Mouse (Mus musculus): Measurements from ENCODE around the gene Mybbp1a. TPM values are rescaled to one million over a fixed set of nuclear protein-coding genes. Genes with fewer than 3 reads are reported as not detected.
"Not testable (repeated sequence)": the region's sequence is repeated elsewhere in the genome, so short reads cannot be mapped to it uniquely, and the experiment has no call there.

Gene Mybbp1a
- polyA plus RNA-seq, 1 experiment from 2014 or later = 144 TPM

DNA sequence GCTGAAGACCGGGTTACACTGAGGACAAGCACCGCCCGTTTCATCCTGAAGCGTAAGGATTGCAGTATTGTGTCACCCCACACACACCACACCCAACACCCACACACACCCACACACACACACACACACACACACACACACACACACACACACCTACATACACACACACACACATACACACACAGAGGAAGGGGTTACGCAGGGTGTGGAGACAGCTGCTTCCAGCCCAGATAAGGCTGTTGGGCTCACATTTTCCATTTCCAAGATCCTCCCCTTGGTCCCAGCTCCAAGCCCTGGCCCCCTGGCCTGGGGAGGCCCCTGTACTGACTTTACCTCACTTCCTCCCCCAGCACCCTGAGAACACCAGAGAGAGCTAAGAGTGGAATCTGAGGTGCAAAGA is 24.5 kb upstream of the Mybbp1a start:
- no peak overlapping the region for H3K4me3 ChIP-seq (replicated peaks)
- H3K36me3 ChIP-seq = no peaks in the 10 kb centered on the region
- no peak overlapping the region for H3K27ac ChIP-seq
- no peaks in the 10 kb centered on the region for H3K9me3 ChIP-seq
- no peak overlapping the region for H3K9ac ChIP-seq
- ATAC-seq (ENCODE audit: insufficient read depth, low FRiP score, low read depth) = no peak; the same call in 1 of the 2 replicates
- H3K27me3 ChIP-seq (replicated peaks) = no peaks in the 10 kb centered on the region
- peaks cover 6% of the 10 kb centered on the region; the same call in 1 of the 2 replicates for H3K4me1 ChIP-seq
- WGBS = 76% methylated on average over 5 of the region's 5 CpGs
- no peak overlapping the region for H3K4me2 ChIP-seq

DNA sequence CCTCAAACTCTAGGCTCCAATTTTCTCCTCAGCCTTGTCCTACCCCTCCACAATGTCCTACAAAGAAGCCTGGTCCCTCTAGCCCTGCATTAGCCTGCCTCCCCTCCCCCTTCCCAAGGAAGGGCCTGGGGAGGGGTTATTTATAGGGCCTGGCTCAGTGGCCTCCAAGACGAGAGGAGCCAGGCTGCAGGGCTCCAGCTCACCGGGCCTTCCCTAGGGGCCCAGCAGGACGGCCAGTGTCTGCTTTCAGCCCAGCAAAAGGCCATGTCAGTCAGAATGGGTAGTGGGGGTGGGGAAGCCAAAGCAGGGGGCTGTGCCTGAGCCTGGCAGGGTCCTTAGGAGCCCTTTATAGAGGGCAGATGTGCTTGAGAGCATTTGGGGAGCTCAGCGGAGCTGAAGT is 23.8 kb upstream of the Mybbp1a start:
- 38% methylated on average over 4 of the region's 4 CpGs for WGBS
- Histone ChIP-seq H3K4me1 (0 out of 2 replicates have a peak, but pooled peaks cover 3% of the 10 kb centered on the region), H3K4me3 (replicated peaks) (no peak overlapping the region), H3K27me3 (replicated peaks) (no peaks in the 10 kb centered on the region), H3K4me2 (no peak overlapping the region), H3K9ac (no peak overlapping the region), H3K36me3 (no peaks in the 10 kb centered on the region), H3K27ac (no peak overlapping the region), H3K9me3 (no peaks in the 10 kb centered on the region)
- ATAC-seq (ENCODE audit: insufficient read depth, low FRiP score, low read depth) = no peak

GRCm38 (mm10) chr11:72418227-72418626 is 22.9 kb upstream of the Mybbp1a start:
- no peak overlapping the region for H3K4me2 ChIP-seq
- no peak overlapping the region for H3K27ac ChIP-seq
- H3K9me3 ChIP-seq = no peaks in the 10 kb centered on the region
- 52% methylated on average over 8 of the region's 8 CpGs for WGBS
- no peak for ATAC-seq (ENCODE audit: insufficient read depth, low FRiP score, low read depth)
- H3K9ac ChIP-seq = no peak overlapping the region
- H3K4me3 ChIP-seq (replicated peaks) = no peak overlapping the region
- H3K36me3 ChIP-seq = no peaks in the 10 kb centered on the region
- H3K4me1 ChIP-seq = 0 out of 2 replicates have a peak, but pooled peaks cover 3% of the 10 kb centered on the region
- no peaks in the 10 kb centered on the region for H3K27me3 ChIP-seq (replicated peaks)

DNA sequence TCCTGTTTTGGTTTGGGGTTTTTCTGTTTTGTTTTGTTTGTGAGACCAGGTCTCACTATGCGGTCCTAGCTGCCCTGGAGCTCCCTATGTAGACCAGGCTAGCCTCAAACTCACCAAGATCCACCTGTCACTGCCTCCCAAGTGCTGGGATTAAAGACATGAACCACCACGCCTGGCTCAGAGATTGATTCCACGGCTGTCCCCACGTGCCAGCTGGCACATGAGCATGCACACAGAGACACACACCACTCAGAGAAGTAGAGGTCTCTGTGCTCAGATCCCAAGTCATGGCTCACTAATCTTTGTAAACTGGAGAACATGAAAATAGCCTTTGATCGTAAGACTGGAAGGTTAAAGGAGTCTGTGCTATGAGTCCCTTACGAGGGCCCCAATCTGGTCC is 22.1 kb upstream of the Mybbp1a start:
- H3K4me3 ChIP-seq (replicated peaks) = no peak overlapping the region
- no peak overlapping the region for H3K27ac ChIP-seq
- no peaks in the 10 kb centered on the region for H3K36me3 ChIP-seq
- no peaks in the 10 kb centered on the region for H3K9me3 ChIP-seq
- H3K4me2 ChIP-seq = no peak overlapping the region
- H3K4me1 ChIP-seq = 0 out of 2 replicates have a peak, but pooled peaks cover 3% of the 10 kb centered on the region
- WGBS = 86% methylated on average over 6 of the region's 6 CpGs
- no peaks in the 10 kb centered on the region for H3K27me3 ChIP-seq (replicated peaks)
- no peak overlapping the region for H3K9ac ChIP-seq
- no peak for ATAC-seq (ENCODE audit: insufficient read depth, low FRiP score, low read depth)

- H3K4me3 ChIP-seq (replicated peaks) = no peak overlapping the region
- WGBS = 80% methylated on average over 6 of the region's 6 CpGs
- no peaks in the 10 kb centered on the region for H3K36me3 ChIP-seq
- no peaks in the 10 kb centered on the region for H3K27me3 ChIP-seq (replicated peaks)
- no peak for ATAC-seq (ENCODE audit: insufficient read depth, low FRiP score, low read depth)
- H3K27ac ChIP-seq = no peak overlapping the region
- 0 out of 2 replicates have a peak, but pooled peaks cover 3% of the 10 kb centered on the region for H3K4me1 ChIP-seq
- H3K9ac ChIP-seq = no peak overlapping the region
- H3K9me3 ChIP-seq = no peaks in the 10 kb centered on the region
- H3K4me2 ChIP-seq = no peak overlapping the region
Measured at GRCm38 (mm10) chr11:72420460-72421122, 20.6 kb upstream of the Mybbp1a start.

- no peak overlapping the region for H3K9ac ChIP-seq
- no peaks in the 10 kb centered on the region for H3K36me3 ChIP-seq
- H3K27me3 ChIP-seq (replicated peaks) = no peaks in the 10 kb centered on the region
- no peak overlapping the region for H3K4me2 ChIP-seq
- 0 out of 2 replicates have a peak, but pooled peaks cover 3% of the 10 kb centered on the region for H3K4me1 ChIP-seq
- no peaks in the 10 kb centered on the region for H3K9me3 ChIP-seq
- no peak for ATAC-seq (ENCODE audit: insufficient read depth, low FRiP score, low read depth)
- no peak overlapping the region for H3K27ac ChIP-seq
- H3K4me3 ChIP-seq (replicated peaks) = no peak overlapping the region
- 87% methylated on average over 11 of the region's 11 CpGs for WGBS
Measured at GRCm38 (mm10) chr11:72421518-72422278, 19.5 kb upstream of the Mybbp1a start.

- Histone ChIP-seq H3K36me3 (no peaks in the 10 kb centered on the region), H3K4me1 (no peaks in the 10 kb centered on the region), H3K4me2 (no peak overlapping the region), H3K9me3 (no peaks in the 10 kb centered on the region), H3K9ac (no peak overlapping the region), H3K27ac (no peak overlapping the region), H3K27me3 (replicated peaks) (no peaks in the 10 kb centered on the region), H3K4me3 (replicated peaks) (no peak overlapping the region)
- no peak for ATAC-seq (ENCODE audit: insufficient read depth, low FRiP score, low read depth)
- WGBS = 77% methylated on average over 4 of the region's 4 CpGs
Measured at GRCm38 (mm10) chr11:72423686-72424085, 17.5 kb upstream of the Mybbp1a start.

- Histone ChIP-seq H3K27me3 (replicated peaks) (no peaks in the 10 kb centered on the region), H3K36me3 (no peaks in the 10 kb centered on the region), H3K4me1 (no peaks in the 10 kb centered on the region)
Measured at GRCm38 (mm10) chr11:72425201-72425600, 16.0 kb upstream of the Mybbp1a start.

DNA sequence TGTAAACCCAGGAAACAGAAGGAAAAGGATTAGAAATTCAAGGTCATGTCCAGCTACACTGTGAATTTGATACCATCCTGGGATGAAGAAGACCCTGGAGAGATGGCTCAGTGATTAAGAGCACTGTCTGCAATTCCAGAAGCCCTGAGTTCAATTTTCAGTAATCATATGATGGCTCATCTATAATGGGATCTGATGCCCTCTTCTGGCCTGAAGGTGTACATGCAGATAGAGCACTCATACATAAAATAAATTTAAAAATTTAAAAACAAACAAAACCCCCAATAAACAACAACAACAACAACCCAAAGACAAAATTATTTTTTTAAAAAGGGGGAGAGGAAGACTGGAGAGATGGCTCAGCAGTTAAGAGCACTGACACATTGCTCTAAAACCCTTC is 14.3 kb upstream of the Mybbp1a start:
- H3K9ac ChIP-seq = no peak overlapping the region
- no peak overlapping the region for H3K27ac ChIP-seq
- H3K36me3 ChIP-seq = no peaks in the 10 kb centered on the region
- no peak overlapping the region for H3K4me3 ChIP-seq (replicated peaks)
- H3K27me3 ChIP-seq (replicated peaks) = no peaks in the 10 kb centered on the region
- ATAC-seq (ENCODE audit: insufficient read depth, low FRiP score, low read depth) = no peak
- no peaks in the 10 kb centered on the region for H3K9me3 ChIP-seq
- H3K4me2 ChIP-seq = no peak overlapping the region
- no peaks in the 10 kb centered on the region for H3K4me1 ChIP-seq

More at GRCm38 (mm10) chr11:72425201-72425600, 16.0 kb upstream of the Mybbp1a start:
- Histone ChIP-seq H3K9ac (no peak overlapping the region), H3K27ac (no peak overlapping the region), H3K4me3 (replicated peaks) (no peak overlapping the region), H3K9me3 (no peaks in the 10 kb centered on the region), H3K4me2 (no peak overlapping the region)
- ATAC-seq (ENCODE audit: insufficient read depth, low FRiP score, low read depth) = no peak

- no peaks in the 10 kb centered on the region for H3K36me3 ChIP-seq
- H3K4me3 ChIP-seq (replicated peaks) = no peak overlapping the region
- H3K27me3 ChIP-seq (replicated peaks) = no peaks in the 10 kb centered on the region
- no peaks in the 10 kb centered on the region for H3K4me1 ChIP-seq
- no peak overlapping the region for H3K27ac ChIP-seq
- ATAC-seq (ENCODE audit: insufficient read depth, low FRiP score, low read depth) = peak; percentile 66
- H3K9ac ChIP-seq = no peak overlapping the region
- WGBS = 4% methylated on average over 5 of the region's 5 CpGs
- H3K9me3 ChIP-seq = no peaks in the 10 kb centered on the region
- H3K4me2 ChIP-seq = 0 out of 2 replicates have a peak overlapping the region, but pooled peaks have one; percentile 42
Measured at GRCm38 (mm10) chr11:72428694-72429093, 12.5 kb upstream of the Mybbp1a start.

GRCm38 (mm10) chr11:72429288-72429690 is 11.9 kb upstream of the Mybbp1a start:
- H3K9me3 ChIP-seq = no peaks in the 10 kb centered on the region
- WGBS = 47% methylated on average over 7 of the region's 7 CpGs
- no peak overlapping the region for H3K27ac ChIP-seq
- peak; percentile 58; the same call in 1 of the 2 replicates for ATAC-seq (ENCODE audit: insufficient read depth, low FRiP score, low read depth)
- H3K4me3 ChIP-seq (replicated peaks) = 0 out of 2 replicates have a peak overlapping the region, but pooled peaks have one; percentile 13
- H3K9ac ChIP-seq = no peak overlapping the region
- no peaks in the 10 kb centered on the region for H3K36me3 ChIP-seq
- peak overlapping the region; percentile 42 for H3K4me2 ChIP-seq
- no peaks in the 10 kb centered on the region for H3K4me1 ChIP-seq
- H3K27me3 ChIP-seq (replicated peaks) = no peaks in the 10 kb centered on the region

GRCm38 (mm10) chr11:72430311-72431068 is 10.7 kb upstream of the Mybbp1a start:
- not testable (repeated sequence) for ATAC-seq (ENCODE audit: insufficient read depth, low FRiP score, low read depth); H3K27me3 ChIP-seq (replicated peaks); H3K27ac ChIP-seq; H3K4me1 ChIP-seq; H3K36me3 ChIP-seq; H3K9ac ChIP-seq; H3K9me3 ChIP-seq; H3K4me2 ChIP-seq; H3K4me3 ChIP-seq (replicated peaks)
- WGBS = 70% methylated on average over 9 of the region's 9 CpGs

Data from stomach, embryonic 15.5 days (tissue).